Comparison of ENCODE assay signal across 13 mouse cellular contexts in genomic region chr9:7902311-7902710, GRCm38 (mm10). TPM values are rescaled to one million over a fixed set of nuclear protein-coding genes. Genes with fewer than 3 reads are reported as not detected.
DNase-seq lines count a peak whose midpoint lies in the region; ATAC-seq and TF ChIP-seq lines count a peak whose summit lies in the region.
"Had no signal": no experiment of that assay in that cellular context is flagged by ENCODE, and none has a peak within 500 bp of the region (broad histone marks: within the 10 kb centered on the region; RNA-seq: fewer than 3 reads in every experiment).

No protein-coding gene starts in this region.

- H3K9me3 ChIP-seq in hindbrain, embryonic 11.5 days (ENCODE audit: control insufficient read depth, low read length): no peaks in the 10 kb centered on the region
- no peaks in the 10 kb centered on the region for H3K9me3 ChIP-seq in hindbrain, embryonic 13.5 days
- H3K9me3 ChIP-seq in stomach, embryonic 15.5 days: no peaks in the 10 kb centered on the region
- no peaks in the 10 kb centered on the region for H3K9me3 ChIP-seq in stomach, postnatal 0 days (ENCODE audit: control insufficient read depth, low read length)
- no peaks in the 10 kb centered on the region for H3K9me3 ChIP-seq in neural tube, embryonic 11.5 days (ENCODE audit: control insufficient read depth, low read length)
- H3K9me3 ChIP-seq: midbrain, embryonic 12.5 days had no signal

- TF ChIP-seq EP300 in stomach, postnatal 0 days (optimal IDR thresholded peaks at IDR 0.05): no peak

- DNase-seq in hindbrain, embryonic 11.5 days (ENCODE audit: low spot score): peak; percentile 29
- DNase-seq in stomach, postnatal 0 days (ENCODE audit: low spot score): no peak
- DNase-seq in hindlimb bud, embryonic 11.5 days (ENCODE audit: extremely low spot score, low read depth, low spot score): peak; percentile 79
- peak; percentile 31 for DNase-seq in neural tube, embryonic 11.5 days (ENCODE audit: low spot score)
- DNase-seq in thymus, adult 18-20 months: no peak
- no peak for DNase-seq in adrenal gland, postnatal 25 days
- DNase-seq: kidney, adult 11 months; layer of hippocampus, postnatal 36 days; liver; right cerebral cortex, postnatal 14 days had no signal

- H3K4me1 ChIP-seq in hindbrain, embryonic 11.5 days (replicated peaks; ENCODE audit: control insufficient read depth, insufficient read depth, low read length): no peaks in the 10 kb centered on the region
- H3K4me1 ChIP-seq in hindbrain, embryonic 13.5 days (replicated peaks): no peaks in the 10 kb centered on the region
- H3K4me1 ChIP-seq in stomach, embryonic 15.5 days: no peaks in the 10 kb centered on the region
- no peaks in the 10 kb centered on the region for H3K4me1 ChIP-seq in stomach, postnatal 0 days (replicated peaks; ENCODE audit: control insufficient read depth, insufficient read depth)
- H3K4me1 ChIP-seq in neural tube, embryonic 11.5 days (ENCODE audit: control insufficient read depth, insufficient read depth, low read length): no peaks in the 10 kb centered on the region
- H3K4me1 ChIP-seq: midbrain, embryonic 12.5 days had no signal

- H3K9ac ChIP-seq in hindbrain, embryonic 11.5 days (ENCODE audit: low read depth, low read length): no peak overlapping the region
- H3K9ac ChIP-seq in hindbrain, embryonic 13.5 days: no peak overlapping the region
- H3K9ac ChIP-seq in stomach, embryonic 15.5 days: no peak overlapping the region
- no peak overlapping the region for H3K9ac ChIP-seq in stomach, postnatal 0 days (ENCODE audit: low read length)
- H3K9ac ChIP-seq in neural tube, embryonic 11.5 days (ENCODE audit: low read length): no peak overlapping the region
- H3K9ac ChIP-seq: midbrain, embryonic 12.5 days had no signal

- no peaks in the 10 kb centered on the region for H3K36me3 ChIP-seq in hindbrain, embryonic 11.5 days (ENCODE audit: control insufficient read depth, insufficient read depth, low read length)
- no peaks in the 10 kb centered on the region for H3K36me3 ChIP-seq in hindbrain, embryonic 13.5 days
- H3K36me3 ChIP-seq in stomach, embryonic 15.5 days: no peaks in the 10 kb centered on the region
- H3K36me3 ChIP-seq in stomach, postnatal 0 days (ENCODE audit: control insufficient read depth, insufficient read depth, low read length): no peaks in the 10 kb centered on the region
- H3K36me3 ChIP-seq in neural tube, embryonic 11.5 days (ENCODE audit: control insufficient read depth, insufficient read depth, low read length): no peaks in the 10 kb centered on the region
- H3K36me3 ChIP-seq: midbrain, embryonic 12.5 days had no signal

- no peak for ATAC-seq in hindbrain, embryonic 11.5 days (ENCODE audit: low FRiP score)
- no peak for ATAC-seq in hindbrain, embryonic 13.5 days (ENCODE audit: low FRiP score)
- ATAC-seq in stomach, embryonic 15.5 days (ENCODE audit: insufficient read depth, low FRiP score, low read depth): peak; percentile 31; the same call in 1 of the 2 replicates
- no peak for ATAC-seq in stomach, postnatal 0 days (ENCODE audit: low FRiP score, low TSS enrichment)
- no peak for ATAC-seq in neural tube, embryonic 11.5 days (ENCODE audit: insufficient read depth, low FRiP score, low TSS enrichment)

- H3K27ac ChIP-seq in hindbrain, embryonic 11.5 days (ENCODE audit: low read depth, low read length): no peak overlapping the region
- H3K27ac ChIP-seq in hindbrain, embryonic 13.5 days: no peak overlapping the region
- no peak overlapping the region for H3K27ac ChIP-seq in stomach, embryonic 15.5 days
- no peak overlapping the region for H3K27ac ChIP-seq in stomach, postnatal 0 days (replicated peaks)
- no peak overlapping the region for H3K27ac ChIP-seq in neural tube, embryonic 11.5 days (ENCODE audit: low read depth, low read length)
- H3K27ac ChIP-seq: midbrain, embryonic 12.5 days had no signal

- no peaks in the 10 kb centered on the region for H3K27me3 ChIP-seq in hindbrain, embryonic 11.5 days (ENCODE audit: control insufficient read depth, insufficient read depth, low read length)
- H3K27me3 ChIP-seq in hindbrain, embryonic 13.5 days: no peaks in the 10 kb centered on the region
- H3K27me3 ChIP-seq in stomach, embryonic 15.5 days (replicated peaks): no peaks in the 10 kb centered on the region
- no peaks in the 10 kb centered on the region for H3K27me3 ChIP-seq in stomach, postnatal 0 days (ENCODE audit: control insufficient read depth, insufficient read depth, low read length)
- H3K27me3 ChIP-seq in neural tube, embryonic 11.5 days (ENCODE audit: control insufficient read depth, insufficient read depth, low read length): no peaks in the 10 kb centered on the region
- H3K27me3 ChIP-seq: midbrain, embryonic 12.5 days had no signal

- no peak for TF ChIP-seq CTCF in stomach, postnatal 0 days (IDR thresholded peaks at IDR 0.05; ENCODE audit: low read depth)

- no peak overlapping the region for H3K4me3 ChIP-seq in hindbrain, embryonic 11.5 days (ENCODE audit: low read depth, low read length)
- H3K4me3 ChIP-seq in hindbrain, embryonic 13.5 days: no peak overlapping the region
- no peak overlapping the region for H3K4me3 ChIP-seq in stomach, embryonic 15.5 days (replicated peaks)
- H3K4me3 ChIP-seq in stomach, postnatal 0 days (ENCODE audit: low read depth, low read length): no peak overlapping the region
- H3K4me3 ChIP-seq in neural tube, embryonic 11.5 days (ENCODE audit: low read depth, low read length): no peak overlapping the region
- H3K4me3 ChIP-seq: midbrain, embryonic 12.5 days had no signal

- WGBS in hindbrain, embryonic 11.5 days: 58% methylated on average over 7 of the region's 7 CpGs
- WGBS in hindbrain, embryonic 13.5 days: 55% methylated on average over 7 of the region's 7 CpGs
- 20% methylated on average over 7 of the region's 7 CpGs for WGBS in stomach, embryonic 15.5 days
- WGBS in stomach, postnatal 0 days: 20% methylated on average over 7 of the region's 7 CpGs
- 21% methylated on average over 7 of the region's 7 CpGs for WGBS in neural tube, embryonic 11.5 days

- H3K4me2 ChIP-seq in hindbrain, embryonic 11.5 days (replicated peaks; ENCODE audit: low read depth, low read length): no peak overlapping the region
- H3K4me2 ChIP-seq in hindbrain, embryonic 13.5 days: no peak overlapping the region
- no peak overlapping the region for H3K4me2 ChIP-seq in stomach, embryonic 15.5 days
- H3K4me2 ChIP-seq in stomach, postnatal 0 days (replicated peaks; ENCODE audit: low read depth): no peak overlapping the region
- no peak overlapping the region for H3K4me2 ChIP-seq in neural tube, embryonic 11.5 days (ENCODE audit: low read depth)
- H3K4me2 ChIP-seq: midbrain, embryonic 12.5 days had no signal

RNA-seq across cellular contexts. Expression of gene Birc3, which starts 29.3 kb away (rescaled TPM):
- polyA plus RNA-seq in hindbrain, embryonic 11.5 days (2014; fragmentation: Nextera tagmentation; extraction: Ambion mirVana): 3.5 and 3.7 TPM in 2 replicates
- 2.3 and 2.8 TPM in 2 replicates for polyA plus RNA-seq in hindbrain, embryonic 13.5 days (2015; fragmentation: Nextera tagmentation; extraction: Ambion mirVana)
- polyA plus RNA-seq in stomach, embryonic 15.5 days (2015; fragmentation: Nextera tagmentation; extraction: Ambion mirVana): 9.6 and 9.7 TPM in 2 replicates
- 5.1 and 5.2 TPM in 2 replicates for polyA plus RNA-seq in stomach, postnatal 0 days (2015; fragmentation: Nextera tagmentation; extraction: Ambion mirVana)
- 2.8 and 4.0 TPM in 2 replicates for polyA plus RNA-seq in neural tube, embryonic 11.5 days (2014; fragmentation: Nextera tagmentation; extraction: Ambion mirVana)
- total RNA-seq in adrenal gland, postnatal 25 days (2021): 36.9 and 44.4 TPM in 2 replicates

Comparison
In these comparisons a context has a peak if more than half of its experiments do, and no peak if none do; other contexts are left out.
1. DNase-seq: peak in hindbrain, embryonic 11.5 days (single experiment), hindlimb bud, embryonic 11.5 days (single experiment) and neural tube, embryonic 11.5 days (single experiment); none in stomach, postnatal 0 days (single experiment), thymus, adult 18-20 months (0 of 2) and adrenal gland, postnatal 25 days (single experiment).